ENCODE assay signal across 10 mouse cellular contexts in the genomic region with DNA sequence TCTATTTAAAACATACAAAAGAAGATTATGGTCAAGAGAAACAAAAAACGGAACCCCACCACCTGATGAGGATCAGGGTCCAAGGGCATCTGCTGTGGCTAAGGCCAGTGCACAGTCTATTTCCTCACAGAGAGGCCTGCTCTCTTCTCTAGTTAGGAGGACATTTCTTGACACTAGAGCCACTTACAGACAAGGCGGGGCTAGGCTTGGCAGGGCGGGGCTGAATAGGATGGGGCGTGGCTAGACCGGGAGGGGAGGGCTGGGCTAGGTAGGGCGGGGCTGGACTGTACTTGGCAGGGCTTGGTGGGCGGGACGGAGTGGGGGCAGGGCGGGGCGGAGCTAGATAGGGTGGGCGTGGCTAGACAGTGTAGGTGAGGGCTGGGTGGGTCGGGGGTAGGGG.
A peak's percentile ranks its signal among the peaks of the same experiment; 100 is the strongest.
DNase-seq lines count a peak whose midpoint lies in the region; ATAC-seq and TF ChIP-seq lines count a peak whose summit lies in the region.
"Had no signal": no experiment of that assay in that cellular context is flagged by ENCODE, and none has a peak within 500 bp of the region (broad histone marks: within the 10 kb centered on the region; RNA-seq: fewer than 3 reads in every experiment).

No protein-coding gene starts in this region.

- peak; percentile 92 for ATAC-seq in liver, embryonic 14.5 days (ENCODE audit: insufficient read depth)
- ATAC-seq in forebrain, embryonic 14.5 days: no peak

- no peaks in the 10 kb centered on the region for H3K36me3 ChIP-seq in heart, embryonic 10.5 days
- no peaks in the 10 kb centered on the region for H3K36me3 ChIP-seq in liver, embryonic 14.5 days (replicated peaks; ENCODE audit: control insufficient read depth, insufficient read depth, low read depth)
- no peaks in the 10 kb centered on the region for H3K36me3 ChIP-seq in forebrain, embryonic 14.5 days (ENCODE audit: control insufficient read depth, insufficient read depth, low read length)
- H3K36me3 ChIP-seq: neural tube, embryonic 13.5 days had no signal

- no peaks in the 10 kb centered on the region for H3K27me3 ChIP-seq in heart, embryonic 10.5 days (ENCODE audit: insufficient read depth, poor library complexity, severe bottlenecking)
- no peaks in the 10 kb centered on the region for H3K27me3 ChIP-seq in liver, embryonic 14.5 days (ENCODE audit: control insufficient read depth, insufficient read depth, low read length)
- no peaks in the 10 kb centered on the region for H3K27me3 ChIP-seq in forebrain, embryonic 14.5 days (replicated peaks; ENCODE audit: control insufficient read depth, insufficient read depth, low read length)
- H3K27me3 ChIP-seq: neural tube, embryonic 13.5 days had no signal

- H3K4me2 ChIP-seq in liver, embryonic 14.5 days (ENCODE audit: low read depth): peak overlapping the region; percentile 19
- no peak overlapping the region for H3K4me2 ChIP-seq in forebrain, embryonic 14.5 days (ENCODE audit: low read length)
- H3K4me2 ChIP-seq: neural tube, embryonic 13.5 days had no signal

- H3K4me3 ChIP-seq in heart, embryonic 10.5 days: no peak overlapping the region
- H3K4me3 ChIP-seq in liver, embryonic 14.5 days (ENCODE audit: insufficient read depth in 1 of 2, low read depth in 2 of 2, low read length in 2 of 2): no peak overlapping the region
- no peak overlapping the region for H3K4me3 ChIP-seq in forebrain, embryonic 14.5 days (ENCODE audit: low read depth, low read length)
- H3K4me3 ChIP-seq: neural tube, embryonic 13.5 days had no signal

- no peak overlapping the region for H3K9ac ChIP-seq in liver, embryonic 14.5 days (replicated peaks)
- no peak overlapping the region for H3K9ac ChIP-seq in forebrain, embryonic 14.5 days (ENCODE audit: low read length)
- H3K9ac ChIP-seq: neural tube, embryonic 13.5 days had no signal

- intact Hi-C loops in heart, postnatal 25 days (cut with DNase I): no loop called here

- no peak for TF ChIP-seq CTCF in liver, embryonic 14.5 days (IDR thresholded peaks at IDR 0.05; ENCODE audit: low read depth)

- H3K9me3 ChIP-seq in heart, embryonic 10.5 days: no peaks in the 10 kb centered on the region
- H3K9me3 ChIP-seq in liver, embryonic 14.5 days (ENCODE audit: control insufficient read depth, low read length): no peaks in the 10 kb centered on the region
- H3K9me3 ChIP-seq in forebrain, embryonic 14.5 days (replicated peaks; ENCODE audit: control insufficient read depth, low read length): no peaks in the 10 kb centered on the region
- H3K9me3 ChIP-seq: neural tube, embryonic 13.5 days had no signal

- WGBS in heart, embryonic 10.5 days: 26% methylated on average over 10 of the region's 12 CpGs
- WGBS in liver, embryonic 14.5 days (ENCODE audit: insufficient replicate concordance): 12% methylated on average over 12 of the region's 12 CpGs
- WGBS in forebrain, embryonic 14.5 days: 29% methylated on average over 12 of the region's 12 CpGs

- no peak overlapping the region for H3K27ac ChIP-seq in heart, embryonic 10.5 days
- no peak overlapping the region for H3K27ac ChIP-seq in liver, embryonic 14.5 days
- no peak overlapping the region for H3K27ac ChIP-seq in forebrain, embryonic 14.5 days (ENCODE audit: low read depth, low read length)
- H3K27ac ChIP-seq: neural tube, embryonic 13.5 days had no signal

- no peak for TF ChIP-seq EP300 in liver, embryonic 14.5 days (IDR thresholded peaks at IDR 0.05; ENCODE audit: low read depth)

- H3K4me1 ChIP-seq in heart, embryonic 10.5 days: peaks cover 13% of the 10 kb centered on the region; the same call in 1 of the 2 replicates
- H3K4me1 ChIP-seq in liver, embryonic 14.5 days (replicated peaks; ENCODE audit: control insufficient read depth in 2 of 2, insufficient read depth in 2 of 2, low read length in 1 of 2): peaks cover 15 to 22% of the 10 kb centered on the region in 2 experiments
- no peaks in the 10 kb centered on the region for H3K4me1 ChIP-seq in forebrain, embryonic 14.5 days (ENCODE audit: control insufficient read depth, insufficient read depth, low read length)
- H3K4me1 ChIP-seq: neural tube, embryonic 13.5 days had no signal

- DNase-seq in heart, embryonic 10.5 days (ENCODE audit: low spot score): peak; percentile 89
- no peak for DNase-seq in heart, postnatal 25 days (ENCODE audit: low spot score)
- peak; percentile 17 to 20 for DNase-seq in urinary bladder, postnatal 36 days (ENCODE audit: low spot score in 2 of 2)
- DNase-seq in urinary bladder, adult 18-20 months (ENCODE audit: low spot score in 2 of 2): no peak
- DNase-seq in liver, embryonic 14.5 days (ENCODE audit: low read depth in 3 of 3, low spot score in 3 of 3): peak; percentile 64 to 78 (median 71)
- no peak for DNase-seq in forebrain, embryonic 14.5 days (ENCODE audit: low spot score)
- DNase-seq in MN1 (ENCODE audit: low spot score): no peak
- DNase-seq in adrenal gland, postnatal 25 days: no peak
- DNase-seq: layer of hippocampus, adult 9-11 months had no signal

Comparison
In these comparisons a context has a peak if more than half of its experiments do, and no peak if none do; other contexts are left out.
1. DNase-seq: peak in heart, embryonic 10.5 days (single experiment), urinary bladder, postnatal 36 days (2 of 2) and liver, embryonic 14.5 days (3 of 3); none in heart, postnatal 25 days (single experiment), urinary bladder, adult 18-20 months (0 of 2), forebrain, embryonic 14.5 days (single experiment), MN1 (single experiment) and adrenal gland, postnatal 25 days (single experiment).